Mouse (Mus musculus) erythroblast, embryonic 14.5 days (primary cell): Measurements from ENCODE around the gene Mpo. TPM values are rescaled to one million over a fixed set of nuclear protein-coding genes. Genes with fewer than 3 reads are reported as not detected.

Experiments
- H3K27me3 ChIP-seq: 2 replicates; pipeline ENCODE4 v1.6.1; 2012; ENCODE audit warnings: inconsistent platforms; ENCODE audit not compliant: control insufficient read depth
- H3K36me3 ChIP-seq: 2 replicates; pipeline ENCODE4 v1.6.1; 2012; ENCODE audit warnings: mild to moderate bottlenecking, inconsistent platforms; ENCODE audit not compliant: control insufficient read depth
- H3K4me1 ChIP-seq: 2 replicates; pipeline ENCODE4 v1.6.1; 2012; ENCODE audit warnings: inconsistent platforms; ENCODE audit not compliant: control insufficient read depth
- H3K4me3 ChIP-seq: replicated peaks from 2 replicates; pipeline ENCODE3; 2012; ENCODE audit warnings: moderate library complexity, mild to moderate bottlenecking, inconsistent platforms
- H3K9me3 ChIP-seq: 2 replicates; pipeline ENCODE4 v1.6.1; 2012; ENCODE audit warnings: low read length, inconsistent platforms, mixed read lengths; ENCODE audit not compliant: control insufficient read depth
- GATA1 ChIP-seq: IDR thresholded peaks from 2 replicates; pipeline ENCODE4 v1.6.1; 2012; ENCODE audit warnings: low read length, inconsistent platforms, mixed read lengths
- TAL1 ChIP-seq: IDR thresholded peaks from 3 replicates; pipeline ENCODE4 v1.6.1; 2012; ENCODE audit warnings: low read length, inconsistent platforms, mixed read lengths
- polyA plus RNA-seq: library from polyadenylated mRNA; stranded (reverse); fragments of >175 nt; gene quantifications from 2 replicates; pipeline ENCODE4 v1.2.3, GENCODE M21; 2012

Mpo gene
- polyA plus RNA-seq, 1 experiment = 3.6 TPM

GRCm38 (mm10) chr11:87852690-87853596 is 59.6 kb downstream of the Mpo start, which contains the start of gene Mks1:
TSS of gene Mks1 (plus strand) at chr11:87853215.
- peaks cover 12% of the 10 kb centered on the region for H3K4me1 ChIP-seq

DNA sequence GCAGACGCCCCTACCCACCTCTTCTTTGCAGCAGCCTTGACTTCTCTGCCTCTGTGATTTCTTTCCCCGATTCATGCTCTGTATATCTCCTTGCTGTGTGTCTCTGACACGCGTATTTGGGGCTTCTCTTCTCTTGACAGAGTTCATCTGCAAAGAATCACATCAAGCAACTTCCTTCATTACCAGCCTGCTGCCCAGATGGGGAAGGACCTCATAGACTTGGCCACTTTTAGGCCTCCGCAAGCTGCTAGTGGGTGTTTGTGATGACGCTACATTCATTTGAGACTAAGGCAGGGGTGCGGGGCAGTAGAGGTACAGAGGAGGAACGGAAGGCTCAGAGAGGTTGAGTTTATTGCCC is 60.2 kb downstream of the Mpo start:
- Histone ChIP-seq H3K9me3 (no peaks in the 10 kb centered on the region), H3K4me3 (peak overlapping the region; percentile 71), H3K27me3 (no peaks in the 10 kb centered on the region), H3K36me3 (no peaks in the 10 kb centered on the region), H3K4me1 (peaks cover 12% of the 10 kb centered on the region)
- TF ChIP-seq TAL1 = no peak
- TF ChIP-seq GATA1 = no peak

More at GRCm38 (mm10) chr11:87852690-87853596, 59.6 kb downstream of the Mpo start, which contains the start of gene Mks1:
- Histone ChIP-seq H3K4me3 (peak within 1 kb of the TSS; percentile 71), H3K9me3 (no peaks in the 10 kb centered on the region), H3K36me3 (no peaks in the 10 kb centered on the region), H3K27me3 (no peaks in the 10 kb centered on the region)
- TF ChIP-seq TAL1 = no peak
- no peak for TF ChIP-seq GATA1

Other genes with a start within 250 kb of the Mpo start
- not detected in 2 replicates for gene Gm11492, start 226.9 kb upstream of the Mpo start, polyA plus RNA-seq
- 0.08 and 0.09 TPM in 2 replicates for gene Sept4, start 224.7 kb upstream of the Mpo start, polyA plus RNA-seq
- 0.20 and 0.53 TPM in 2 replicates for gene Mtmr4, start 201.4 kb upstream of the Mpo start, polyA plus RNA-seq
- gene Hsf5, start 176.4 kb upstream of the Mpo start, polyA plus RNA-seq = not detected in 2 replicates
- 0.08 and 0.64 TPM in 2 replicates for gene Rnf43, start 130.9 kb upstream of the Mpo start, polyA plus RNA-seq
- gene Supt4a, start 56.0 kb upstream of the Mpo start, polyA plus RNA-seq = 4.3 and 5.5 TPM in 2 replicates
- gene Tspoap1, start 33.0 kb upstream of the Mpo start, polyA plus RNA-seq = 0.47 and 0.71 TPM in 2 replicates
- gene Lpo, start 34.7 kb downstream of the Mpo start, polyA plus RNA-seq = not detected in 2 replicates
- gene Mks1, start 59.6 kb downstream of the Mpo start, polyA plus RNA-seq = 0.04 and 0.28 TPM in 2 replicates
- 0.05 and 0.26 TPM in 2 replicates for gene Epx, start 82.0 kb downstream of the Mpo start, polyA plus RNA-seq
- not detected in 2 replicates for gene Olfr462, start 98.7 kb downstream of the Mpo start, polyA plus RNA-seq
- gene Olfr463, start 103.8 kb downstream of the Mpo start, polyA plus RNA-seq = 0.04 TPM in 1 of 2 replicates, not detected in the other
- 0.05 TPM in 1 of 2 replicates, not detected in the other for gene Olfr464, start 127.4 kb downstream of the Mpo start, polyA plus RNA-seq
- 3.0 and 3.3 TPM in 2 replicates for gene Dynll2, start 194.0 kb downstream of the Mpo start, polyA plus RNA-seq